Mouse (Mus musculus): Measurements from ENCODE around the gene Plcd3. TPM values are rescaled to one million over a fixed set of nuclear protein-coding genes. Genes with fewer than 3 reads are reported as not detected.
A peak's percentile ranks its signal among the peaks of the same experiment; 100 is the strongest.

Gene Plcd3
- total RNA-seq, 4 experiments from 2014 or later: 10.0 to 18.9 (median 13.6) TPM

GRCm38 (mm10) chr11:103058499-103059085, 42.9 kb downstream of the Plcd3 start:
- no peak for DNase-seq

GRCm38 (mm10) chr11:103056636-103057035, 44.8 kb downstream of the Plcd3 start:
- DNase-seq: no peak

GRCm38 (mm10) chr11:103054798-103055197, 46.7 kb downstream of the Plcd3 start:
- no peak for DNase-seq

- no peak for DNase-seq
Observed at GRCm38 (mm10) chr11:103053191-103054076, 48.0 kb downstream of the Plcd3 start.

GRCm38 (mm10) chr11:103052078-103052477, 49.4 kb downstream of the Plcd3 start:
- DNase-seq: no peak

GRCm38 (mm10) chr11:103051249-103051691, 50.2 kb downstream of the Plcd3 start:
- peak; percentile 84 for DNase-seq

- DNase-seq: no peak
Observed at GRCm38 (mm10) chr11:103050153-103050552, 51.3 kb downstream of the Plcd3 start.

- DNase-seq: no peak
Observed at GRCm38 (mm10) chr11:103049611-103050010, 51.8 kb downstream of the Plcd3 start.

- DNase-seq: no peak
Observed at GRCm38 (mm10) chr11:103046286-103046685, 55.2 kb downstream of the Plcd3 start.

- DNase-seq: no peak
Observed at GRCm38 (mm10) chr11:103043982-103044381, 57.5 kb downstream of the Plcd3 start.

- no peak for DNase-seq
Observed at GRCm38 (mm10) chr11:103042828-103043227, 58.6 kb downstream of the Plcd3 start.

- DNase-seq: no peak
Observed at GRCm38 (mm10) chr11:103038037-103038436, 63.4 kb downstream of the Plcd3 start.

- no peak for DNase-seq
Observed at GRCm38 (mm10) chr11:103036881-103037465, 64.5 kb downstream of the Plcd3 start.

GRCm38 (mm10) chr11:103035007-103035406, 66.5 kb downstream of the Plcd3 start:
- no peak for DNase-seq

GRCm38 (mm10) chr11:103033030-103033429, 68.4 kb downstream of the Plcd3 start:
- DNase-seq: no peak

- DNase-seq: peak; percentile 95
Observed at GRCm38 (mm10) chr11:103028176-103028891, 73.1 kb downstream of the Plcd3 start, which contains the start of the genes Nmt1 and Dcakd. Gene Nmt1 (plus strand): TSS chr11:103028190. Gene Dcakd (minus strand): TSS chr11:103028333.

GRCm38 (mm10) chr11:103027570-103028175, 73.8 kb downstream of the Plcd3 start:
- DNase-seq: no peak

GRCm38 (mm10) chr11:103026901-103027300, 74.6 kb downstream of the Plcd3 start:
- no peak for DNase-seq

GRCm38 (mm10) chr11:103023974-103024373, 77.5 kb downstream of the Plcd3 start:
- no peak for DNase-seq

- no peak for DNase-seq
Observed at GRCm38 (mm10) chr11:103020713-103021335, 80.6 kb downstream of the Plcd3 start.
